Mouse (Mus musculus): ENCODE measurements around the gene Tmem167.
"Not testable (repeated sequence)": the region's sequence is repeated elsewhere in the genome, so short reads cannot be mapped to it uniquely, and the experiment has no call there.

Gene Tmem167

DNA sequence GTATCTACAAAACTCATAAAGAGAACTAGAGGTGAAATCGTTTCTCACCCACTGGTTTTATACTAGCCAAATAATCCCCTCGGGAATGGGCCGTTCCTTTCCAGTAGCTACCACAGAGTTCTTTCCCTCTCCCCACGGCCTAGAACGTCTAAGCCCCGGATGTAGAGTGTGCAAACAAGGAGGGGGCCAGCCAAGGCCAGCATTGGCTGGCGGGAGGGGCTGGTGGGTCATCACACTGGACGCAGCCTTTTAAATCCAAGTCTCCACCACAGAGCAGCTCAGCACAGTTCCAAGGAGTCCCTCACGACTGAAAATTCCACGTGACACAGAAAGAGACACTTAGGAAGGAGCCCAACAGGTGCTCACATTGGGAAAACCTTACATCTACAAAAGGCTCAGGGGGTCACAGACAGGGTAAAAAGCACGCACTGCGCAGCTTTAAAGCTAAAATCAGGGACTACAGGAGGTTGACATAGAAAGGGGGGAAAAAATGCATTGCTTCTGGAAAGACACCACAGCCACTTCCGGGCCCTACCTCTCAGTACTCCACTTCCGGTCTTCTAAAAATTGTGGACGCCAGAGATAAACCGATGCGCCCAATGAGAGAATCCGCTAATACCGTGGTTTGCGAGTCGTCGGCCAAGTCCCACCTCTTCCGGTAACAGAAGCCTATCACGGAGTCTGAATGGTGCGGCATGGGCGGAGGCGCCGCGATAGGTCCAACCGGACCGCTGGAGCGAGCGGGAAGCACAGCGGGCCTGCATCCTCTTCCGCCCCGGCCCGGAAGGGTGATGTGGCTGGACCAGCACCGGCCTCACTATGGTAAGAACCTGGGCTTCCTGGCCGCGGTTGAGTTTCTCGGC lies at the start of gene Tmem167, which contains the start of gene Xrcc4:
Tmem167 (plus strand) TSS at position 162 of the 863 bp plus-strand sequence.
Xrcc4 (minus strand) TSS at position 647 of the 863 bp plus-strand sequence.
- in situ Hi-C loops (cut with MboI), result no loop called here

DNA sequence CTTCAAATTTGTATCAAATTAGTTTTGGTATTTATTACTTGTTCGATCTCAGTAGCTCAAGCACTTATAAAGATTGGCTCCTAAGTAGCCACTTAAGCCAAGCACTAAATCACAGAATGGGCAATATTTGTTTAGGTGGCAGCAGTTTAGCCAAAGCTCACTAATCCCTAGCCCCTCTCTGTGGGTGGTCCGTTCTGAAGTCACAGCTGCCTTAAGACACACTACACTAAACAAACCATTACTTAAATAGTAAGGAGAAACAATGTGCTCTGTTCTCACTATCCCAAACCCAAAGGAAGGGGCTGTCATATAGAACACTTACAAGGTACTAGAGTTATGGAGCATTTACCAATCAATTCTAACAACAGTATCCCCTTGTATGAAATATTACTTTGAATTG lies 49.3 kb upstream of the Tmem167 start:
- in situ Hi-C loops (cut with MboI), result no loop called here

DNA sequence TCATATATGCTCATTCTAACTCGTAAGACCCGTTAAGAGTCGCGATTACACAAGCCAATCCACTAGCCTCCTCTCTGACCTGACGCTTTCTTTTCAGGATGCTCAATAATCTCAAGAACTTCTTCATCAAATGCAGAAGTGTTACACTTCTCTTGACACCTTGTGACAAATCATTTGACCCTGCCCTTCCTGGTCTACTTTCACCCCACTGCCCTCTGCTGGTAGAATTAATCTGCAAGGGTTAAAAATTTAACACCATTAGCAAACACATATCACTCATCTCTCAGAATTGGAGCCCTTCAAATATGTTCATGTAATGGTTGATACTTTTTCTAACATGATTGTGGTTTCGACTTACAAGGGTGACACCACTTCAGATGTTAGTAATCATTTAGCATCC lies 37.2 kb upstream of the Tmem167 start:
- in situ Hi-C loops (cut with MboI), result no loop called here

DNA sequence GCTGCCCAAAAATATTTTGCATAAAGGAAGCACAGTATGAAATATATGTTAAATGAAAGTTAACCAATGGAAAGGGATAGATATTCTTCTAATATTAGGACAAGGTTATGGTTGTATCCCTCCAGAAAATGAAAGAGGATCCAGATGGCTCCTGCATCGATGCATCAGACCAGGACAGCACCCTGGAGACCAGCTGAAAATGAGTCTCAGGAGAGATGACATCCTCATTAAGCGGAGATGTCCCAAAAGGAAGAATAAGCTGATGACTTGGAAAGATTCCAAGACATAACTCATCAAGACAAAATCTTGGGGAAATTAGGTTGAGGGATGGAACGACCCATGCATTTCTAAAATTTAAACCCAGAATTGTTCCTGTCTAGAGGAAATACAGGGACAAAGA lies 36.5 kb upstream of the Tmem167 start:
- in situ Hi-C loops (cut with MboI), result no loop called here

DNA sequence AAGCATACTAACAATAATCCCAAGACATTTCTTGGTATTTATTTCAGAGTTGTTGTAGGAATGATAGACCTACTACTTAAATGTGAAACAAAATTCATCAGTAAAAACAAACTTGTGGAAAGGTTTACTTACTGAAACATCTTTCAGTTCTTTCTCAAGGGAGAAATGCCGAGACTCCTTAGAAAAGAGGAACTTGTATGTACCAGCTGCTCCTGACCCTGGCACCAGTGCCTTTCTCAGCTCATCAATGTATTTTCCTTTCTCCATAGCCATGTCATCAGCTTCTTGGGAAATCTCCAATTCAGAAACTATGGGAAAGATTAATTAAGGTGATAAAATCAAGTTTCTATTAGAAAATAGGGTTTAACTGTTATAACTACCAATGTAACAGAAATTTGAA lies 27.0 kb upstream of the Tmem167 start:
- in situ Hi-C loops (cut with MboI), result no loop called here

DNA sequence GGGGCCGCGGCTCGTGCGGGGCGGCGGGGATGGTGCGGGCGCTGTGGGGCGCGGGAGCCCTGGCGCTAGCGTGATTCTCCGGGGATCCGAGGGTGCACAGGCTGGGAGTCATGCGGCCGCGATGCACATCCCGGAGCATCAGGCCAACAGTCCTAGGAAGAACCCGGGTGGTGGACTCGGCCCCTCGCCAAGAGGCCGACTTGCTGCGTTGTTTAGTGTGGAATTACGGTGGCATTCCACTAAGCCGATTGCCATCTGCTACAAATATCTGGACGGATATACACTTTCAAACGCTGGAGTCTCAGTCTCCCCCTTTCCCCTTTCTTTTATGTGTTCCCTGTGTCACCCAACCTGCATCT lies 881 bp downstream of the Tmem167 start:
- in situ Hi-C loops (cut with MboI), result no loop called here

DNA sequence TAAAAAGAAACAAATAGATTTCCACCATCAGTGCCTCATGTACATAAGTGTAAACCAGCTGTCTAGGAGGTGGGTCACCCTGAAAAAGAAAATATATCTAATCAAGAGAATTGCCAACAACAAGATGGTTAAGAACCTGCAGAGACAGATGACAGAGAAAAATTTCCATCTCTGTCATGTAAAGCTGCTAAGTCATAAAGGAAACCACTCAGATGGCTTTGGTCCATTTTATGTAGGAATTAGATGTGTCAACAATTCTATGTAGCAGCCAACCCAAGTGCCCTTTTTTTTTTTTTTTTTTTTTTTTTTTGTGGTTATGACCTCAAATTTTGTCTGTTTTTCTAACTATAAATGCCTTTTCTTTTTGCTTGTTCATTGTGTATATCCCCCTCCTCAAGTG lies 12.6 kb downstream of the Tmem167 start:
- in situ Hi-C loops (cut with MboI), result no loop called here

DNA sequence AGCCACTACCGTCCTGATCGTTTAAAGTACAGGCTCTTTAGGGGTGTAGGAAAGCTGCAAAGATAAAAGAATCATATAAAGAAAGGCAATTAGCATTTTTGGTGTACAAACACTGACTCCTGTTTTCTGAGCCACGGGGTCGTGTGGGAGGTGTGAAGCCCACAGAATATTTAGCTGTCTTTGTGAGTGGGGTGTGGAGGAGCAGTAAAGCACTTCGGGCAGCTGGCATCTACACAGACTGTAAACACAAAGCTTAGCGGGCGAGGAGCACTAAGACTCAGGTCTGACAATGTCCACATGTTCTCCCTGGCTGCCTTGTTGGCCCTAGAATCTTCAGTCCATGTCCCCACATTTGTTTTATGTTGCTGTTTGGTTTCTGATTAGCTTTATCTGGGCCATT lies 17.2 kb downstream of the Tmem167 start:
- in situ Hi-C loops (cut with MboI), result no loop called here

DNA sequence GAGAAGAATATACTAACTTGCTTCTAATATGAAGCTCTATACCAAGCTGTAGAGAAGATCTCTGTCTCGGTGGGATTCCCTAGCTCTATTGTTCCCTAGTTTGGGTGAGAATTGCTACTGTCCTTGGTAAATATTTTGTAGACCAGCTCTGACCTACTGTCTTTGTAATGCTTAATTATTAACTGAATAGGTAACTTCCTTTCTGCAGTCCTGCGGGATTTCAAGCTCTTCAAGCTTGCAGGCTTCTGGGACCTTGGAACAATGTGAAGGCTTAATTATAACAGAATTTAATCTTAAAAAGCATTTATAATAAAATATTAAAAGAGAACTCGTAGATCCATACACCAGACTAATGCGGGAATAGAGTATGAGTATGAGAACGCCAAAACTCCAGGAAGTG lies 19.8 kb downstream of the Tmem167 start:
- in situ Hi-C loops (cut with MboI), result not testable (repeated sequence)

DNA sequence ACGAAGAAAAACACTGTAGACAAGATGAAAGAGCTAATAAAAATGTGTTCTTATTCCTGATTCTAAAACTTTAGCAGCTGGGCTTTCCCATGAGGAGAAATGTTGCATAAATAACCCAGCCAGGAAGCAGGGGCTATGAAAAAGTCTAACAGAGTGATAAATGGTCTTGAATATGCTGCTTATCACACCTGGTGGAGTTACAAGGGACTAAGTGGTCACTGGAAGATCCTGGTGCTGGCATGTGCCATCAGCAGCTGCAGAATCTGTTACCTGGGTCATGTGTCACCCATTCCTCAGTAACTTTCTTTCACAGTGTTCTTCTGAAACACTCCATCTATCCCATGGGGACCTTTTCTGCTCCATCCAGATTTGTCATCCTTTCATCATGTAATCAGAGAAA lies 22.8 kb downstream of the Tmem167 start:
- in situ Hi-C loops (cut with MboI), result no loop called here

DNA sequence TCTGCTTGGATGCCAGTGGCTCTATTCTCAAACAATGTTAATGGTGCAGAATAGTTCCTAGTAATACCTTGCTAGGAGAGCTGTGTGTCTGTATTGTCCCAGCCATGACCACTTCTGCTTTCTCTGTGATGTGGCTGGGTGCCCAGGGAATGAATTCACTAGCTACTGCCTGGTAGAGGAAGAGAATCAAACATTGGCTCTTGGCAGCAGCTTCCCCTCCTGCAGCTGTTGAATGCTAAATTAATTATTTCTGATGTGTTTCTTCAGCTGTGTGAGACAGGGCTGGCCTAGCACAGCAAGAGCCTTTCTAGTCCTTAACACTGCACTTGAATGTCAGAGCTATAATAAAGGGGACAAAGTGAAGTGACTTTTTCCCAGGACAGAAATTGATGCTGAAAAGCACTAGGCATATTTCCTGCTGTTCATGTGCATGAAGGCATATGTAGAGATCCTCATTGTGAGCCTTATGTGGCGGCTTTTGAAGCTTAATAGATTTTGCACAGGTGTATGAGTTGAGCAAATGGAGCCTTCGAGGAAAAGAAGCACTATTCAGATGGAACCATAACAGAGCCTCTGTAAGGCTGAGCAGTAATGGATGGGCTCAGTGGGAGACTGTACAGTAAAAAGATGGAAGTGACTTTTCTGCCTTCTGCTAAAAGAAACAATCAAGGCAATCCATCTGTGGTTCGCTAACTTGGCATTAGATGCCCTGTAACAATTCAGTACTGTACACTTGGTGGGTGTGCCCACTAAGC lies 47.4 kb downstream of the Tmem167 start:
- in situ Hi-C loops (cut with MboI), result no loop called here

DNA sequence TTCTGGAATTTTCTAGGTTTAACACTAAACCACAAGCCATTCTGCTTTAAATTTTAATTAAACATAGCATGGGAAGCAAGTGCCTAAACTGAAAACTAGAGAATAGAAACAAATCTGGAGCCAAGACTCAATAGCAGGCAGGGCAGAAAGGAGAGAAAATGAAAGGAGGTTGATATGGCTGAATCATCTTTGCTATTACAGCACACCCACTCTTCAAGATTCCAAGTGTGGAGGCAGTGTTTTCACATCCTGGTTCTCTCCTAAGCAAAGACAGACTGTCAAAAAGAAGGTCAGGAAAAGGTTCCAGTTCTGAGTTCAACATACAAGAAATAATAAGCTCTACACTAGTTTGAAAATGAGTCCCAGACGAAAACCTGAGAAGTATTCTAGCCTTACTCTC lies 52.8 kb downstream of the Tmem167 start:
- in situ Hi-C loops (cut with MboI), result no loop called here

DNA sequence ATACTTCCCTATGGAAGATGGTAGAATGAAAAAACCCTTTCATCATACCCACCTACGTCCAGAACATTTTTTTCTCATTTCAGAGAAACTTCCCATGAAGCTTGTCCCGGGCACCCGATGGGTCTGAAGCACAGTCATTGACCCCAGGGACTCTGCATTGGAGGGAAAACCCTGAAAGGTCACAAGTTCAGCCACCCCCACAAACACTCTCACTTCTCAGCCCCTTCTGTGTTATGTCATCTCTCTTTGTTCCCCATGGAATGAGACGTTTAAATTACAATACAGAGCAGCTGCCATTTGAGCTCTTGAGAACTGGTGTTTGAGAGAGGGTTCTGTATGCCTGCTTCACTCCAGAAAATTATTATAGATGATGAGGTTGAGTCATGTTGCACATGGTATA lies 54.3 kb downstream of the Tmem167 start:
- in situ Hi-C loops (cut with MboI), result no loop called here

DNA sequence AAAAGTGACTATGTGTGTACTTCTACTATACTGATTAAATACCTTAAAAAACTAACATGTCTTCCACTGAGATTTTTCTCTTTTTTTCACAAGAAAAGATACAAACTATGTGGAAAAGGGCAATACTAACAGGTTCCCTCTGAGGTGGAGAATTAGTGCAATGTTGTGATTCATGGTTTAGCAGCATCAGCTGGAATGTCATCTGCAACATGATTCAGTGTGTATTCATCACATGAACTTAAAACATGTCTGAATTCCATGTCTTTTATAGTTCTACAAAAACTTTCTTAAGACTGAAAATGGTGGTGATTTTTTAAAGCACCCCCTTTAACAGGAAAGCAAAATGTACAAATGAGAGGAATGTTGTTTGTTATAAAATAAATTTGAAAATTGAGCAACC lies 63.0 kb downstream of the Tmem167 start:
- in situ Hi-C loops (cut with MboI), result no loop called here

DNA sequence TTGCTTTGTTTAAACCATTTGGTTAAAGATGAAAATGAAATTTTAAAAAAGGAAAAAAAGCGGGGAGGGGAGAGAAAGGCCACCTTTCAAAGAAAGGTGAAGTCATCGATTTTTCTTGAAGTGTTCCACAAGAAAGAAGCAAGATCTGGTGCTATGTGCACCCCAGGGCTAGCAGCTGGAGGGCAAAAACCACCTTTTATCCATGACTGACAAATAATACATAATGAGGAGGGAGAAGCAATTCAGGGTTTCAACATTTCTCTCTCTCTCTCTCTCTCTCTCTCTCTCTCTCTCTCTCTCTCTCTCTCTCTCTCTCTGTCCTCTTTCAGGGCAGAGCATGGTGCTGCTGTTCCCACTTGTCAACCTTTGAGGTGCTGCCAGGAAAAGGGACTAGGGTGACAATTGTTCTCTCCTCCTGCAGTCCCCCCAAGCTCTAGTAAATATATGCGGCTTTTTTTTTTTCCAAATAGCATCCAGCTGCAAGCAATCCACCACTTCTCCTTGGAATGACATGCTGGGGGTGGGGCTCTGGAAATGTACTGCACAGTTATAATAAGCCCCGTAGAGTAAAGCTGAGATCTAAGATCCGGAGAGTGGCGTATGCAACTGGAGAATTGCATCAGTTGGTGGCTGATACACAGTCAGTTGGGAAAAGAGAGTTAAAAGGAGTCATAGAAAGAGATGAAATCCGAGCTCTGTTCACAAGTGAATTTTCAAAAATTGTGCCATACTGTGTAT lies 63.8 kb downstream of the Tmem167 start:
- in situ Hi-C loops (cut with MboI), result no loop called here

DNA sequence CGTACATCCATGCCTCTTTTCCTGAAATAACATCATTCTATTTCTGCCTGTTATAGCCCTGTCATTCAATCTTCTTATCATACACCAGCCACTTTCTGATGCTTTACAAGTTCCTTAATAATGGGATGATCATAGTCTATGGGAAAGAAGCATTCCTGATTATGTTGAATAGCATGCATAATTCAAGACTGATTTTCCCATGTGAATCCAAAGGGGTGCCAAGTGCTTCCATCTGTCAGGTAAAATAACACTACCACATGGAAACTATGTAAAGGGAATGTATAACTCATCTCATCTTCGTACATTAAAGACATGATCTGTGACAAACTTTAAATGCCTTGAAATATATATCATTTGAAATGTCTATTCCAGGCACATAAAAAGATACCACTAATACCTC lies 75.2 kb downstream of the Tmem167 start:
- in situ Hi-C loops (cut with MboI), result no loop called here

DNA sequence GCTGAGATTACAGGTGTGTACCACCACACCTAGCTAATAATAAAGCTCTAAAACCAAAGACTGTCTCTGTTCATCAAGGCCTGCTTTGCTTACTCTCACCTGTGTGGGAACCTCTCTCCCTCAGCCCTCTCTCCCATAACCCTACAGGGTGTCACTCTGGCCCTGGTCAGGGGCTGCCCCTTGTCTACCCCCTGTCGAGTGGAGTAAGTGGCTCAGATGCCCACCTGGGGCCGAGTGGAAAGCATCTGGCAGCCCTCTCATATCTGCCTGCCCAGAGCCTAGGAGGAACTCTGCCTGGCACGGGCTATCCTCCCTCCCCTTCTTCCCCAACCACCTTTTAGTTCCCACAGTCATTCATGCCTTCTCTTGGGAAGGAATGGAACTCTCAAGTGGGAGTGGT lies 78.1 kb downstream of the Tmem167 start:
- in situ Hi-C loops (cut with MboI), result no loop called here

DNA sequence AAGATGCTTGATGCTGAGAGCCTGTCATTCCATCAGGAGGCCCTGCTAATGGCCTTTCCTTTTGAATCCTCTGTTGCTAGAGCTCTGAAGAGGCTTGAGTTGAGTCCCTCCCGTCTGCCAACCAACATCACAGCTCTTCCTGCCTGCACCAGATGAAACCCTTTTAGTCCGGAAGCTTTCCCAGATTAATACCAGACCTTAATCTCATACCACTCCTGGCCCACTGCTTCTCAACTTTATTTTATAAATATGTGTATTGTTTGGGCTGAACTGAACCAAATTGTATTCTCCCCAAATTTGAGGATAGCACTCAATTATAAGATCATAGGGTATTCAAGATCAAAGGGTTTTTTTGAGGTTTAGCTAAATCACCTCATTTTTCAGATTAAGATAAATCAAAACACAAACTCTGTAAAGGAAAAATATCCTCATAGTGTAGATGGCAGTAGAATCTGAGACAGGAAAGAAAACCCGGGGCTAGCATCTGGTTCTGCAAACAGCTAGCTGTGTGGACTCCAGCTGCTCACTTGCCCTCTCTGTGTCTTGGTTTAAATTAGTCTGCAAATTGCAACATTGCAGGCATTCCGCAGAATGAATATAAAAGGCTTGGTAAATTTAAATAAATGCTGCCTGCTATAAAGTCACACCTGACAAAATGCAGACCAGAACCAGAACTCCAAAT lies 81.3 kb downstream of the Tmem167 start:
- in situ Hi-C loops (cut with MboI), result no loop called here

DNA sequence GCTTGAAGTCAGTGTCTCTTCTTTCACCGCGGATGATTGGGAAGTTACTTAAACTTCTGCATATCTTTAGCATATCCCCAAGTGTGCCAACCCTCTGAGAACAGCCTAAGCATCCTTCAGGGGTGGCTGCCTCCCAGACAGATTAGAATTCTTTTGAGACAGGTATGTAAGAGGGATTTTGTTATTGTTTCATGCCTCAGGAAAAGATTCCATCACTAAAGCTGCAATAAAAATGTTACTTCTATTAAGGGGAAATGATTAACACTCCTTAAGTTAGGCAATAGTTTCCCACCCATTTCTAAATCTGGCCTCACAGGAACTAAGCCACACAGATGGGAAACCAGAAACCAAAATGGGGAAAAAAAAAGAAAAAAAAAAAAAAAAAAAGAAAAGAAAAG lies 81.9 kb downstream of the Tmem167 start:
- in situ Hi-C loops (cut with MboI), result no loop called here

DNA sequence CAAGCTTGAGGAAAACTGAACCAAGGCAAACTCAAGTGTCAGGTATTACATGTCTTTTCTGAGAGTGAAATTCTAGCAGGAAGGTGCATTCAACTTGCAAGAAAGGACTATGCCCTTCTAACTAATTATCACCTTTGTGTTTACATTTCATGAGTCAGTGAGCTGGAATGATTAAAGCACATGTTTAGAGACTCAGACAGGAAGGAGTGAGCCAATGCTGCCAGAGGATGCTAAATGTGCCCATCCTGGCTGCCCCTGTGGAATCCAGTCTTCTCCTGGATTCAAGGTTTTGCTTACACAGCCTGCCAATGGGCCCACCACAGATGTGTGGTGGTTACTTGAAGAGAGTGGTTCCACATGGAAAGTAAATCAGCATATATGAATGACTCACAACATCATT lies 82.5 kb downstream of the Tmem167 start:
- in situ Hi-C loops (cut with MboI), result no loop called here

DNA sequence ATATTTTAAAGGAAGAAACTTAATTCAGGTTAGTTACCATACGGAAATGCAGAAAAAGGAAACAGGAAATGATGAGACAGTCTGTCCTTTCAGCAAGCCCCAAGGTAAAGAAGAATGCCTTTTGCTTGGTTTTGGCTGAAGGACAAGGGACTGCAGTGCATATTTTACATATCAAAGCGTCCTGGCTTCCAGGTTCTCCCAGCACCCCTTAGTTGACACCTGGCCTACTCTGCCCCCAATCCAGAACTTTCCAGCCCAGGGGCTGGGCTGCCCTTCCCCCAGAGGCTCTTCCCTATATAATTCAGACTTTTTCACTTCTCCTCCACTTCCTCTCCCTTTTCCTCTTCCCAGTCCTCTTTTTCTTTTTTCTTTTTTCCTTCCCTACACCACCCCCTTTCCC lies 86.7 kb downstream of the Tmem167 start:
- in situ Hi-C loops (cut with MboI), result no loop called here

DNA sequence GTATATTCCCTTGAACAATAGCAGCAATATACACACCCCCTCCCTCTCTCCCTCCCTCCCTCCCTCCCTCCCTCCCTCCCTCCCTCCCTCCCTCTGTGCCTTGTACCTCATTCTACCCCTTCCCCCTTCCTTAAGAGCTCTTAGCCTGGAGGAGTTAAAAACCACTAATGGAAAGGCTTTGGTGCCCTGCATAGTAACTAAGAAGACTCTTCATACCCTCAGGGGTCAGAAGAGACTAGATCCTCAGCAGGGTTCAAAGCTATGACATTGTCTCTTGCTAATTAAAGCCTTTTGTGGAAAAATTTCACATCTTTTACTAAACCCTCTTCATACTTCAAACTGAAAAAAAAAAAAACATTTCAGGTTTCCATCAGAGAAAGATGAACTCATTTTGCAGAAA lies 93.3 kb downstream of the Tmem167 start:
- in situ Hi-C loops (cut with MboI), result no loop called here

All from mature B cell (primary cell).